Mouse (Mus musculus) adrenal gland, adult 10 weeks (tissue): ENCODE measurements around the gene Sytl4. TPM values are rescaled to one million over a fixed set of nuclear protein-coding genes. Genes with fewer than 3 reads are reported as not detected.

ENCODE experiments used
- polyA plus RNA-seq: library from polyadenylated mRNA; stranded (reverse); fragments of 350-450 nt; fragmentation: Illumina TruSeq; extraction: RNeasy Lipid Tissue Mini Kit (QIAGEN cat#74804); gene quantifications from one replicate; pipeline ENCODE4 v1.2.3, GENCODE M21; 2014; ENCODE audit warnings: low read depth, low replicate concordance

Sytl4 gene
- polyA plus RNA-seq = 18.4 TPM

GRCm38 (mm10) chrX:133981231-133982002 lies at the start of gene Sytl4:
Sytl4 (minus strand) TSS chrX:133981812.

DNA sequence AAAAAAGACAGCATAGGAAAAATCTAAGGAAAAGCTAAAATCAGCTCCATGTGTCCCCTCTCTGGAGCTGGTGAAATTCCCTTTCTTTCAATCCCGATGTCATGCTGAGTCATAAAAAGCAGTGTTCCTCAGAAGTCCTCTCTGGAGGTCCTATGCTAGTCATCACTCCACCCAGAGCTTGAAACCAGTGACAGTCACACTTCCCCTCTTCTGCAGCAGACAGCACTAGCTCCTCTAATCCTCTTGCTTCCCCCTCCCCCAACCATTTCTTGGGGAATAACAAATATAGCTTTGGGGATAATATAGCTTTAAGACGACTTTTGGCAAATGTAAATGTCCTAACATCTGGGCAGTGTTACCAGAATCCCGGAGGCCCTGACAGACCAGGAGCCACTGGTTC lies 73.4 kb downstream of the Sytl4 start, which contains the start of gene Srpx2:
TSS of gene Srpx2 (plus strand) at position 166 of the 400 bp plus-strand sequence.

DNA sequence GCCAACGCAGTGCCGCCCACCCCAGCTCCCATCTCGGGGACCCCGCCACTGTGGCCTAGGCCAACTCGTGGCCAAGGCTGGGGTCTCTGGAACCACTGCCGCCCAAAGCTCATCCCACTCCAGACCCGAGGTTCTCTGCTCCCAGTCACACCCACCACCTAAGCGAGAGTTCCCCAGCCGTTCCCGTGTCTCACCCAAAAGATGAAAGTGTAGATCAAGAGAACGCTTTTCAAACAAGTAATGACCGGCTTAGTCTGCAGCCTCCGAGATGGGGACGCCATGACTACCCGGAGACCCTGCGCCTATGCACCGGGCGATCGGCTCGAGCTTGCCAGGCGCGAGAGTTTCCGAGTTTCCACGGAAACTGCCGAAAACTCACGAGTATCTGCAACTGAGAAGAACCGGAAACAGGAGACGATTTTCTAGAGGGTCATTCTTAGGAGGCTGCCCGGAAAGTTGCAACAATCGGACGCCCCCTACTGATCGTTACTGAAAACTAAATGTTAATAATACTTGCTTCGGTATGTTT lies 83.5 kb downstream of the Sytl4 start, which contains the start of gene Tspan6:
TSS of gene Tspan6 (minus strand) at position 416 of the 529 bp plus-strand sequence.

Other genes starting within 250 kb of the Sytl4 start
- gene Tnmd, start 130.8 kb downstream of the Sytl4 start, polyA plus RNA-seq = 0.58 TPM
- 78.6 TPM for gene Tspan6, start 83.4 kb downstream of the Sytl4 start, polyA plus RNA-seq
- gene Srpx2, start 73.4 kb downstream of the Sytl4 start, polyA plus RNA-seq = 3.0 TPM
- gene Cstf2, start 77.4 kb upstream of the Sytl4 start, polyA plus RNA-seq = 70.4 TPM
- 0.52 TPM for gene Xkrx, start 180.3 kb upstream of the Sytl4 start, polyA plus RNA-seq
- not detected for gene Arl13a, start 205.7 kb upstream of the Sytl4 start, polyA plus RNA-seq
- not detected for gene Nox1, start 240.1 kb upstream of the Sytl4 start, polyA plus RNA-seq